Mouse (Mus musculus) small intestine, adult 2 months (tissue): ENCODE measurements around the gene Rdh12.

Source experiments
- CTCF ChIP-seq: fragments of 200-500 bp; IDR thresholded peaks from 2 replicates; pipeline ENCODE4 v1.5.1; 2012; ENCODE audit warnings: low read depth, mild to moderate bottlenecking, control low read depth, inconsistent platforms, low read length, moderate library complexity, mixed read lengths; ENCODE audit not compliant: insufficient replicate concordance, insufficient read length; ENCODE audit errors: extremely low read depth
- POLR2A ChIP-seq: fragments of 200-500 bp; IDR thresholded peaks from 2 replicates; pipeline ENCODE4 v1.6.1; 2012; ENCODE audit warnings: low read depth, mild to moderate bottlenecking, control low read depth, inconsistent platforms, low read length, moderate library complexity

DNA sequence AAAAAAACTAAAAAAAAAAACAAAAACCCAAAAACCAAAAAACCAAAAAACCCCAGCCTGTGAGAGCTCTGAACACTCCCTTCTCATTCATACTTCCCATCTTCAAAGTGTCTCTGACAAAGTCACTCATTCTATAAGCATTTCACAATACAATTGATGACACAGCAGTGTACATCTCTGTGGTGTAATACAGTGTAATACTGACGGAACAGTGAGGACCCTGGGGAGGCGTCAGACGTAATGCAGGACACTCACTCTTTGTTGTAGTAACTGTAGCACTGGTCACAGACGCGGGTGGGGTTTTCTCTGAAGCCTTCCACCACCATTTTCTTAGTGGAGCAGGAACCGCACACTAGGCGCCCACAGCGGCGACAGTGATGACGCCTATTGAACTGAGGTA lies 46.3 kb downstream of the Rdh12 start:
- TF ChIP-seq CTCF (no peak), POLR2A (no peak)
